Mouse (Mus musculus) ovary, adult 18-20 months (tissue): ENCODE data around the gene Arhgef10l.
A peak's percentile ranks its signal among the peaks of the same experiment; 100 is the strongest.

Experiments used
- DNase-seq: peaks from one replicate; pipeline ENCODE4 v3.0.0; 2022; ENCODE audit warnings: low spot score, mixed read lengths

The Arhgef10l gene

GRCm38 (mm10) chr4:140693513-140693912 lies 27.7 kb upstream of the Arhgef10l start:
- no peak for DNase-seq

GRCm38 (mm10) chr4:140691481-140691880 lies 25.7 kb upstream of the Arhgef10l start:
- no peak for DNase-seq

GRCm38 (mm10) chr4:140689873-140690655 lies 24.3 kb upstream of the Arhgef10l start:
- no peak for DNase-seq

- DNase-seq: no peak
Observed at GRCm38 (mm10) chr4:140688826-140689425, 23.1 kb upstream of the Arhgef10l start.

- DNase-seq: no peak
Observed at GRCm38 (mm10) chr4:140688044-140688825, 22.4 kb upstream of the Arhgef10l start.

GRCm38 (mm10) chr4:140684881-140685303 lies 19.1 kb upstream of the Arhgef10l start:
- DNase-seq: no peak

- DNase-seq: no peak
Observed at GRCm38 (mm10) chr4:140684141-140684871, 18.5 kb upstream of the Arhgef10l start.

GRCm38 (mm10) chr4:140683608-140684007 lies 17.8 kb upstream of the Arhgef10l start:
- DNase-seq: no peak

- no peak for DNase-seq
Observed at GRCm38 (mm10) chr4:140680731-140681397, 15.1 kb upstream of the Arhgef10l start.

- no peak for DNase-seq
Observed at GRCm38 (mm10) chr4:140679723-140680380, 14.0 kb upstream of the Arhgef10l start.

- no peak for DNase-seq
Observed at GRCm38 (mm10) chr4:140679038-140679437, 13.2 kb upstream of the Arhgef10l start.

GRCm38 (mm10) chr4:140674345-140674926 lies 8.6 kb upstream of the Arhgef10l start:
- peak; percentile 44 for DNase-seq

- DNase-seq: no peak
Observed at GRCm38 (mm10) chr4:140673527-140674264, 7.9 kb upstream of the Arhgef10l start.

- DNase-seq: no peak
Observed at GRCm38 (mm10) chr4:140667802-140668201, 2.0 kb upstream of the Arhgef10l start.

GRCm38 (mm10) chr4:140665053-140665452 lies 759 bp downstream of the Arhgef10l start:
- DNase-seq: no peak

GRCm38 (mm10) chr4:140662882-140663585 lies 2.8 kb downstream of the Arhgef10l start:
- DNase-seq: no peak

- DNase-seq: no peak
Observed at GRCm38 (mm10) chr4:140662453-140662852, 3.4 kb downstream of the Arhgef10l start.

- DNase-seq: no peak
Observed at GRCm38 (mm10) chr4:140661406-140662022, 4.3 kb downstream of the Arhgef10l start.
